Mouse (Mus musculus): Measurements from ENCODE around the gene Macrod2. TPM values are rescaled to one million over a fixed set of nuclear protein-coding genes. Genes with fewer than 3 reads are reported as not detected.

Macrod2 gene
- total RNA-seq, 2 experiments from 2014 or later, result 53.5 to 56.4 TPM

DNA sequence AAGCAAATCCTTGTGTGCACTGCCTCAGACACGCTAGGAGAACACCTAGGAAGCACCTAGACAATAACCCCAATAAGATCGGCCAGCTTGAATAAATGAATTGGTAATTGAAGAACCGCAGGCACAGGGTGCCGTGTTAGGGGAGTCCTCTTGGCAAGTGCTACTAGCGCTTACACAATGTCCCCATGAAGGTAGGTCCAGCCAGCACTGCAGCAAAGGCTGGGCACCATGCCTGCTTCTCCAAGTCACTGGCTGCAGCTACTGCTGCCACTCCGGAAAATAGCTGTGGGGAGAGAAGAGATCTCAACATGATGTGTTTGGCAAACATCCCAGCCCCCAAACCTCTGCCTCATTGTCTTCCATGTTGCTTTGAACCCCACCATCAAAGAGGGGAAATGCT is 1603.8 kb downstream of the Macrod2 start:
- no peak for TF ChIP-seq CTCF (IDR thresholded peaks at IDR 0.05)
- H3K4me3 ChIP-seq, result no peak overlapping the region
- H3K27ac ChIP-seq, result no peak overlapping the region
- intact Hi-C loops (cut with DNase I), result no loop called here
- peak; percentile 14 to 31 for DNase-seq (ENCODE audit: extremely low spot score in 1 of 2, low spot score in 2 of 2)

DNA sequence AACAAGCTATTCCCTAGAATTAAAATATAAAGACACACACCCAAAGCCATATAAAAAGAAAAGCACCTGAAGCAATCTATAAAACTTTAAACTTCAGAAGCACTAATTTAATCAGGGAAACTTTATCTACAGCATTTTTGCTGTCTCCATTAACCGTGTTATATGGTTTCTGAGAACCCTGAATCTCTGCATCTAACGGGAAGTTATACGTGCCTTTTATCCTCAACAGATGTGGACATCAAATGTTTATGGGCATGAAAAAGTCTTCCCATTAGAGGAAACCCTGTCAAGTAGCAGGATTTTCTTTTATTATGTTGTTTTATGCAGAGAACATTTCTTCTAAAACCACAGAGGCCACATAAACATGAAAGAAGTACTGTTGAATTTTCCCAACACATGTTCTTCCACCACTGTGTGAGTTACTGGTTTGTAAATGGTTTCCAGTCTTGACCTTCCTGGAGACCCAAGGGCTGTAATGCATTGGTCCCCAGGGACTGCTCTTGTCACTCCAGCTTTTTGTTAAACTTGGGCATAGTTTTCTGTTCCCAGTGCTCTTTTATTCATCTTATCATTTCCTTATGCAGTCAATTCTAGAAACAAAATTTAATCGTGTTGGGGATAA is 1629.5 kb downstream of the Macrod2 start:
- no peak overlapping the region for H3K4me3 ChIP-seq
- no peak for TF ChIP-seq CTCF (IDR thresholded peaks at IDR 0.05)
- H3K27ac ChIP-seq, result no peak overlapping the region
- DNase-seq (ENCODE audit: extremely low spot score in 1 of 2, low spot score in 2 of 2), result no peak
- intact Hi-C loops (cut with DNase I), result no loop called here

DNA sequence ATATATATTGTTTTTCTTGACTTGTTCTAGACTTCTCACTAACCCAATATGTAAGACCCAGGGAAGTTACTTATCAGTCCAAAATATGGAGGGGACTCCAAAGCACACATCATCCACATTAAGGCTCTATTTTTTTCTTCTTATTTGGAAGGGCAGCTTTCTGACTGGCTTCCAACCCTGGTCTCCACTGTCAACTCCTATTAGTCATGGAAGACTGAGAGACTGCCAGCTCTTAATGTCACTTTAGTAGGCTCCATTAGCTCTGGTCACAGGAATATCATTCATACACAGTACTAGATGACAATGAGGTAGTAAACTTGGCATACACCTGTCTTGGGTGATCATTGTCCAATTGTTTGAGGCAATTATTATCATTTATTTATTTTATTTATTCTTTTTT is 1631.6 kb downstream of the Macrod2 start:
- H3K4me3 ChIP-seq, result no peak overlapping the region
- no peak overlapping the region for H3K27ac ChIP-seq
- no peak for TF ChIP-seq CTCF (IDR thresholded peaks at IDR 0.05)
- no peak for DNase-seq (ENCODE audit: extremely low spot score in 1 of 2, low spot score in 2 of 2)
- intact Hi-C loops (cut with DNase I), result no loop called here

DNA sequence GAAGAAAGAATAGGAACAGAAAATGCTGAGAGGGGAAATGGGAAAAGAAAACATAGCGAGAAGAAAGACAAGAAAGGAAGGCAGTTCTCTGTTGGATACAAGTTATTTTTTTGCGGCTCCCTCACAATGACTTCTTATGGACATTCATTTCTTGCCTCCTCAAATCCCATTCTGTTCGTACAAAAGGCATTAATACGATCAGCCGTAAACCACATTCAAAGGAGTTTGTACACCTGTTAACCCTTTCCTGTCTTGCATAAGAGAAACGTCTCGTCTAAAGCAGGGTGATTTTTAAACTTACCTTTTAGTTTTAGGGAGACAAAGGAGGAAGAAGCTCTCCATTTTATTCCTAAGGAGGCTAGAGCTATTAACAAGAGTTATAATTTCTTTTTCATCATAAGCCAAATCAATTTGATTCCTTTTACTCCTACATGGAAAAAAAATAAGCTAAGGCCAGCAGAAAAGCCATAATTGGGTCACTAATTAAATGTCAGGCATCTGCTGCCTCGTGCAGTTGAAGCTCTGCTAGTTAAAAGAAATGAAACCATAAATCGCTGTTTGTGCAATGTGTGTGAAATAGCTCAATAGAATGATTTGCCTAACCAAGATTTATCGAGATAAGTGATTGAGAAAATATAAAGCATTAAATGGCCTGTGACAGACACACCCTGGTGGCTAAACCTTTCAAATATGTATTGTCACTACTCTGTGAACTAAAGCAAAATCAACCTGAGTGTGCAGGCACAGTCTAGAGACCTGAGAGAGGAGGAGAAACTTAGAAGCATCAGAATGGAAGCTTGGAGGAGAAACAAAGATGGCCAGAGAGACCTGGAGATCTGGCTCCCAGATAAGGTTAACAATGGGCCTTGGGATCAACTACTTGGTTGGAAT is 1635.9 kb downstream of the Macrod2 start:
- Histone ChIP-seq H3K27ac (no peak overlapping the region), H3K4me3 (no peak overlapping the region)
- no peak for DNase-seq (ENCODE audit: extremely low spot score in 1 of 2, low spot score in 2 of 2)
- intact Hi-C loops (cut with DNase I), result no loop called here
- no peak for TF ChIP-seq CTCF (IDR thresholded peaks at IDR 0.05)

DNA sequence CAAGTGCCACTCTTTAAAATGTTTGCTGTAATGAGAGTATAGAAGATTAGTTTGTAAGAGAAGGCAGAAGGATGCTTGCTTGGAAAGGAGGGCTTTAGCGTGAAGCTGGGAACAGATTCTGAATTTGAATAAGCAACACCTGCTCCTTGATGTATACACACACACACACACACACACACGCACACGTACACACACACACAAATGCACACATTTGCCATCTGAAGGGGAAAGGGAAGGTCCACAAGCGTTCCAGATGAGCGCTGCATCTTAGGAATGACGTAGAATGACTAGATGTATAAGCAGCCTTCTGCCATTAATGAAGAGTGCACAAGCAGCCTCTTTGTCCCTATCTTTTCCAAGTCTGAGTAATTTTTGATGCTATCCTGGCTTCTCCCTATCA is 1660.5 kb downstream of the Macrod2 start:
- intact Hi-C loops (cut with DNase I), result no loop called here
- H3K27ac ChIP-seq, result no peak overlapping the region
- TF ChIP-seq CTCF (IDR thresholded peaks at IDR 0.05), result no peak

DNA sequence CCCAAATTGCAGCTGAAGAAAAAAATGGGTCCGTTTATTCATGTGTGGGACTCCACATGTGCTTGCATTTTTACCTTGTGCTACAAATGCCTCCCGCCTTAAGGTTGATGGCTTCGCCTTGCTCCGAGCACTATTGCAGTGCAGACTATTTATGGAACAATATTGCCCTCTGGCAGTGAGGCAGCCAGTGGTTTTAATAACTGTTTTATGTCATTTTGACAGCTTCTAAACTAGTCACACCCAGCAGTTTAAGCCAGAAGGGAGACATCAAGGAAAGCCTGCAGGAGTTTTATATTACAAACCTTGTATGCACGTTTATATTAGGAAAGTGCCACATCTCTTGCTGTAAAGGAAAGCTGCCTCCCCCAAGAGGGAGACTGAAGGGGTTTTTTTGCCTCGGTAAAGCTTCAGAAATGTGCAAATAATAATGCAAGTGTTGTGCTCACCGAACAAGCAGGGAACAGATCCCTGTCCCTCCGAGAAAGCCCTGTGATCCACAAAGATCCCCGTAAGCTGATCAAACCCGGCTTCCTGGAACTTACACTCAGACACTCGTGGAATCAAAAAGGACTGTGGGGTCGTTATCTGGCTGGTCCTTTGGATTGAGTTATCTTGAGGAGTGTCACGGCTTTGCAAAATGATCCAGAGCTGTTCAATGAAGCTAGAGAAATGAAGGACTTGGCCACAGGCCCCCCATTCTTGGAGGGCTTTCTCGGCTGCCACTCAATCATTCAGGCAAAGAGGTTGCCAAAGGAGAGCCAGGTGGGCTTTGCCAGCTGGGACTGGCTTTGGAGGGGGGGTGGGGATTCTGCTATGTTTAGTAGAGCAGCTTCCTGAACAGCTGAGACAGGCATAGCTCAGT is 1663.0 kb downstream of the Macrod2 start:
- intact Hi-C loops (cut with DNase I), result no loop called here
- no peak overlapping the region for H3K27ac ChIP-seq
- no peak overlapping the region for H3K4me3 ChIP-seq
- no peak; the same call in 1 of the 2 replicates for TF ChIP-seq CTCF (IDR thresholded peaks at IDR 0.05)
- peak in 1 of 2 experiments; percentile 9 for DNase-seq (ENCODE audit: extremely low spot score in 1 of 2, low spot score in 2 of 2)

More for the DNA sequence above, 1660.5 kb downstream of the Macrod2 start:
- H3K4me3 ChIP-seq, result no peak overlapping the region
- no peak for DNase-seq (ENCODE audit: extremely low spot score in 1 of 2, low spot score in 2 of 2)

DNA sequence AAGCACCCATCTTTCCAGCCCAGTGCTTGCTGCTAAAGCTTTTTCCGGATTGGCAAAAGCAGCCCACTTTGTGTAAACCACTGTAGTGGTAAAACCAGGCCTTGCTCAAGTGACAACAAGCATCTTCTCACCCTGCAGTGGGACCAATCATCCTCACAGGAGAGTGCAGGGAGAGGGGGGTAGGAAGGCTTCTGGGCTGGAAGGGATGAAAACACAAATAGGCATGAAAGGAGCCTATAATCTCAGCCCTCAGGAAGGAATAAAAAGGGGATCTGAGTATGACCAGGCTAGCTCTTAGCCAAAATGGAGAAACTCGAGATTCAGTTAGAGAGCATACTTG is 1663.6 kb downstream of the Macrod2 start:
- Histone ChIP-seq H3K27ac (no peak overlapping the region), H3K4me3 (no peak overlapping the region)
- TF ChIP-seq CTCF (IDR thresholded peaks at IDR 0.05), result no peak
- DNase-seq (ENCODE audit: extremely low spot score in 1 of 2, low spot score in 2 of 2), result no peak
- intact Hi-C loops (cut with DNase I), result no loop called here

DNA sequence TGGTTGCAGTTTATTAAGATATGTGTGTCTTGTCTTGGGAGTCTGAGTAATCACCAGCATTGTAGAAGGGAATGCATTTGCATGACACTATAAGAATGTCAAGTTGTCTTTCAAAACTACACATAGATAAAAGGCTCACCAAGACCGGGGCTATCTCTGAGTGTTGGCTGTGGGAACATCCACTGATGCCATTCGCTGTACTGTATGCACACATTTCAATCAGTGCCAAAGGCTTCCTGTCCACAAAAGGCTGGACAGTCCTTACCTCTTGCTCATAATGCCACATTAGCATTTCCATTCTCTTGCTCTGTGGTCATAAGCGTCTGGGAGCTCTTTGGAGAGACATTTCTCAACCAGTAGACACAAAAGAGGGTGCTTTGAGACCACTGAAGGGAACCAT is 1713.8 kb downstream of the Macrod2 start:
- DNase-seq (ENCODE audit: extremely low spot score in 1 of 2, low spot score in 2 of 2), result no peak
- H3K4me3 ChIP-seq, result no peak overlapping the region
- no peak for TF ChIP-seq CTCF (IDR thresholded peaks at IDR 0.05)
- intact Hi-C loops (cut with DNase I), result no loop called here
- no peak overlapping the region for H3K27ac ChIP-seq

DNA sequence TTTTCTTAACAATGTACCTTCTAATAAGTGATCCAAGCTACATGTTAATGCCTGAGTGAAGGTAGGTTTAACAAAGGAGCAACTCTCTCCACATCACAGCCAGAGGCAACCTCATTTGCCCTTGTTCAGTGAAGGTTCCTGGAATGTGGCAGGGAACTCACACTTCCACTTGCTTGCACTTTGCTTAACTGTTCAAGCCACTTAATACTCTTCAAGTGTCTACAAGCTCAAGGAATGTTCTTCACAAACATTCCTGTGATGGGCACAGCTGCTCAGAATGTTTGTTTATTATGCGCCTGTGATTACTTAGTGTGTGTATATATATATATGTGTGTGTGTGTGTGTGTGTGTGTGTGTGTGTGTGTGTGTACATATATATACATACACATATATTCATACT is 1721.5 kb downstream of the Macrod2 start:
- H3K4me3 ChIP-seq, result no peak overlapping the region
- DNase-seq (ENCODE audit: extremely low spot score in 1 of 2, low spot score in 2 of 2), result no peak
- no peak overlapping the region for H3K27ac ChIP-seq
- no peak for TF ChIP-seq CTCF (IDR thresholded peaks at IDR 0.05)
- intact Hi-C loops (cut with DNase I), result no loop called here

DNA sequence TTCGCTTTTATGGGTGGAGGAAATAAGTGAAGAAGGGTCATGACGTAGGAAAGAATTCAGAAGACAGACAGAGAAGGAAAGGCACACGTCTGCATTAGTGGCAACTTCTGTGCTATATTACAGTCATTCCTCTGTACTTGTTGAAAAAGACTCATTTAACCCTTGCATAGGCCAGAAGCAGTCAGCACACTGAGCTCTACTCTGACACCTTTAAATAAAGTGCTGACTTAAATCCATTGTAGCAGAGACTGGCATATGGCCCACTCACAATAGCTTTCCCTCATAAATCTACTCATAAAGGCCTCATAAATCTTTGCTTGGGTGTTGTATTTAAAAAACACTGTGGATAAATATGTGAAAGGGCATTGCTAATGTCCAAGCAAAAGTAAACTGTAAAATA is 1733.0 kb downstream of the Macrod2 start:
- no peak overlapping the region for H3K27ac ChIP-seq
- intact Hi-C loops (cut with DNase I), result no loop called here
- DNase-seq (ENCODE audit: extremely low spot score in 1 of 2, low spot score in 2 of 2), result no peak
- no peak overlapping the region for H3K4me3 ChIP-seq
- TF ChIP-seq CTCF (IDR thresholded peaks at IDR 0.05), result no peak

DNA sequence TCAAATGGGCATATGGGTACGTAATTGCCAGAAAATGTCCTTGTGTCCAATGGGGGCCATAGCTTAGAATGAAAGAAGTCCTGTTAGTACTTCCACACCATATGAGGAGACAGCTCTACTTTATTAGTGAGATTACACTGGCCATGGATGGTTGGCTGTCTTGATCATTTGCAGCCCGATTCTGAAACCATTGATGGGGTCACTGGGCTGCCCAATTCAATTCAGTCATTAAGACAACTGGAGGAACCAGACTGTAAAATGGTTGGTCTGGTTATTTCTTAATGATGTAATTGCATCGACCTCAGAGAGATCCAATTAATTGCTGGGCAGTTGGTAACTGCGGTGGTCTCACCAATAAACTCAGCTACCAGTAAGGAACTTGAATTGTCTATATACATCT is 1734.1 kb downstream of the Macrod2 start:
- intact Hi-C loops (cut with DNase I), result no loop called here
- Histone ChIP-seq H3K4me3 (no peak overlapping the region), H3K27ac (no peak overlapping the region)
- no peak for TF ChIP-seq CTCF (IDR thresholded peaks at IDR 0.05)
- no peak for DNase-seq (ENCODE audit: extremely low spot score in 1 of 2, low spot score in 2 of 2)

DNA sequence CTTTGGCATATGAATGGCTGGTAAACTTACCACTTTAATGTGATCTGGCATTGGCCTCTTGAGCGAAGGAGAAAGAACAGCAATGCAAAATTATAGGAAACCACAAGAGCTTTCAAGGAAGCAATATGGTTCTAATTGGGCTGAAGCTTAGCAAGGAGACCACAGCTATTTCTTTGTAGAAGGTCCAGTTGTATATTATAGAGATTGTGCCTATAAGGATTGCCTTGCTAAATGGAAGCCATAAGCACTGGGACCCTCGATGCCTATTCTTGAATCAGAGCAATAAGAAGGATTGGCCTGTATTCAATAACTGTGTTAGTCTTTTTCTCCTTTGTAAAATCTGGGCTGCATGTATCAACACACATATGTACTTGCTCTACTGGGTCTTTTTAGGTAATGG is 1754.2 kb downstream of the Macrod2 start:
- Histone ChIP-seq H3K4me3 (no peak overlapping the region), H3K27ac (no peak overlapping the region)
- intact Hi-C loops (cut with DNase I), result no loop called here
- TF ChIP-seq CTCF (IDR thresholded peaks at IDR 0.05), result no peak
- DNase-seq (ENCODE audit: extremely low spot score in 1 of 2, low spot score in 2 of 2), result no peak

Measured in left cerebral cortex, adult 2 months (tissue).